Mouse (Mus musculus) left cerebral cortex, postnatal 10 days (tissue): ENCODE measurements around the gene Cfhr2. TPM values are rescaled to one million over a fixed set of nuclear protein-coding genes. Genes with fewer than 3 reads are reported as not detected.
"Not testable (repeated sequence)": the region's sequence is repeated elsewhere in the genome, so short reads cannot be mapped to it uniquely, and the experiment has no call there.

Source experiments
- DNase-seq, 2 experiments: peaks; one replicate each; pipeline ENCODE4 v3.0.0; 2021 to 2022; ENCODE audit warnings: low spot score in 2 of 2, mixed read lengths in 1 of 2; ENCODE audit errors: extremely low spot score in 1 of 2
- intact Hi-C: fragments of 180-260 bp; cut with DNase I; formaldehyde crosslinking; loops from one replicate; pipeline ENCODE4 v1.15.1; 2025
- total RNA-seq, 2 experiments: library from RNA; stranded (reverse); gene quantifications; 2 replicates each; pipeline ENCODE4 v1.2.3; 2021

Gene Cfhr2
- total RNA-seq, result under 1 TPM; 0.26 to 0.32 TPM

DNA sequence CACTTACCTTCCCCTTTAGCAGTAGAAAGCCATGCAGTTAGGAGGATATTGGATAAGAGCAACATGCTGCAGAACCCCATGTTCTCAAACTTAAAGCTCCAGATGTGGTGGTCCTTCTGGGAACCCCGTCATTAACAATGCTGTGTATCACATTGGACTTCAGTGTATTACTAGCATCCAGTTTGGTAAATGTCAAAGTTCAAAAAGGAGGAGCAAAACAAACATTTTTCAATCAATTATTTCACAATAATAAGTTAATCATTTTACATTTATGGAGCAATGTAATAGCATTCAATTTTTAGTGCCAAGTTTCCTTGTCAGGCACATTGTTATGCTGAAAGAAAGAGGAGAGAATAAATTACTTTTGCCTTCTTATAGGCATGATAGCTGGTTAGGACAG, at the start of gene Cfhr2:
Cfhr2 (minus strand) TSS at position 155 of the 400 bp plus-strand sequence.
- no peak for DNase-seq
- intact Hi-C loops, result no loop called here

DNA sequence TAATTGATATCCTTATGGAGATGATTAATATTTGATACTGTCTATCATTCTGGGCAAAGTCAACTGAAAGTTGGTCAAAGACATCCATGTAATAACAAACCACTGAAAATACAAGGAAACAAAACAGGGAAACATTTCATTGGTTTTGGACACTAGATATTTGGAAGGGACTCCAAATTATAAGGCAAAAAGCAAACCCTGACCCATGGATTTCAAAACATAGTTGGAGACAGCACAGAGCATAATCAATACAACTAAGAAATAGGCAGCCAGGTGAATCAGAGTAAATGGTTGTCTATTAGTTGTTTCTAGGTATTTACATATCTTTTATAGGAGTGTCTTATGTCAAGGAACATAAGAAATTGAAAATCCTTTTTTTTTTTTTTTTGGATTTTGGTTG, 5.2 kb upstream of the Cfhr2 start:
- no peak for DNase-seq
- intact Hi-C loops, result no loop called here

DNA sequence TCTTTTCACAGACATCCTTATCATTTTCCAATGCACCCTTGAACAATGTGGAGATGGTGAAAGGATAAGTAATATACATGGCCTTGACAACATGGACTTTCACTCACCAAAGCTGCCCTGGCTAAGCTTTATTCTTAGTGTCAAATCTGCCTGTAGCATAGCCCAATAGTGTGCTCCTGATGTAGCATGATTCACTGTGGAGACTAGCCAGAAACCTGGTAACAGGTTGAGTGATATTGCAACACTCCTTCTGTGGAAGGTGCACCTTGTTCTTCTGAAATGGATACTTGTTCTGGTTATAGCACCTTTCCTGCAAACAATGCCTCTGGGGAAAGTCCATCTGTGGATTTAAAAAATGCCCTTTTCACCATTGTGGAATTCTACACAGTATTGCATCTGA, 1.7 kb upstream of the Cfhr2 start:
- DNase-seq, result no peak
- intact Hi-C loops, result no loop called here

DNA sequence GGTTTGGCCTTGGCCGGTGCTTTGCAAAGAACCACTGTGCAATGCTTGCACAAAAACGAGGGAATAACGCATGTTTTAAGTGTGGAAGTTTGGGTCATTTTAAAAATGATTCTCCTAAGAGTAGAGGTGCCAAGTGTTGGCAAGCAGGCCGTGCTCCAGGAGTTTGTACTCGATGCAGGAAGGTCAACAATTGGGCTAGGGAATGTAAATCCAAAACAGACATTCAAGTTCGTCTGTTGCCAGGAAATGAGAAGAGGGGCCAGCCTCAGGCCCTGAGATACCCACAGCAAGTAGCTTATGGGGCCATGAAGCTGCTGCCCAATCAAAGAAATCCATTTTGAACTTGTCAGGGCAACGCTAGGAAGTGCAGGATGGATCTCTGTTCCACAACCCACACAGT, 18.8 kb downstream of the Cfhr2 start:
- DNase-seq, result no peak

DNA sequence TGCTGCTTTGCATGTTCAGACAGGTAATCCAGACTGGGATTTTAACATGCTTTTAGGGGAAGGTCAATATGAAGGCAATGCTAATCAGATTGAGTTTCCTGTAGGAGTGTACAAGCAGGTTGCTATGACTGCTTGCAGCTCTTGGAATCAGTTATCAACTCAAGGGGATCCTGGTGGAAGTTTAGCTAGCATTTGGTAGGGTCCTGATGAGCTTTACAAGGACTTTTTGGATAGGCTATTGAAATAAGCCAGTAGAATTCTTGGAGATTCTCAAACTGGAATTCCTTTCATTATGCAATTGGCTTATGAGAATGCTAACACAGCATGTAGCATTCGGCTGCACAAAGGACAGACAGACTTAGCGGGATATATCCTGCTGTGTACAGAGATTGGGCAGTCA, 19.2 kb downstream of the Cfhr2 start:
- intact Hi-C loops, result no loop called here
- no peak for DNase-seq

More for the DNA sequence above, 18.8 kb downstream of the Cfhr2 start:
- intact Hi-C loops, result no loop called here

DNA sequence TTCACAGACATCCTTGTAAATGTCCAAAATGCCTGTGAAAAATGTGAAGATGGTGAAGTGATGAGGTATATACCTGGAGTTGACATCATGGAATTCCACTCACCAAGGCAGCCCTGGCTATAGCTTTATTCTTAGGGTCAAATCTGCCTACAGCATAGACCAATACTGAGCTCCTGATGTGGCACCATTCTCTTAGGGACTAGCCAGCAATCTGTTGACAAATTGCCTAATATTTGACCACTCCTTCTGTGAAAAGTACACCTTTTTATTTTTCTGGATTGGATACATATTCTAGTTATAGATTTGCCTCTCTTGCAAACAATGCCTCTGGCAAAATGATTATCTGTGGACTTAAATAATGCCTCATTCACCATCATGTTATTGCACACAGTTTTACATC, 49.9 kb downstream of the Cfhr2 start:
- intact Hi-C loops, result no loop called here
- DNase-seq, result no peak

DNA sequence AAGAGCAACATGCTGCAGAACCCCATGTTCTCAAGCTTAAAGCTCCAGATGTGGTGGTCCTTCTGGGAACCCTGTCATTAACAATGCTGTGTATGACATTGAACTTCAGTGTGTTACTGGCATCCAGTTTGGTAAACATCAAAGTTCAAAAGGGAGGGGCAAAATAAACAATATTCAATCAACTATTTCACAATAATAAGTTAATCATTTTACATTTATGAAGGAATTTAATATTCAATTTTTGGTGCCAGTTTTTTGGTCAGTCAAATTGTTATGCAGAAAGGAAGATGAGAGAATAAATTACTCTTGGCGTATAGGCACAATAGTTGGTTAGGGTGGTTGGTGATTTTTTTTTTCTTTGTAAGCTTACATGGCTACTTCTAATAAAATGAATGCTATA, 77.4 kb downstream of the Cfhr2 start, which contains the start of gene Gm4788:
Gm4788 (minus strand) TSS at position 101 of the 400 bp plus-strand sequence.
- no peak for DNase-seq
- intact Hi-C loops, result no loop called here

DNA sequence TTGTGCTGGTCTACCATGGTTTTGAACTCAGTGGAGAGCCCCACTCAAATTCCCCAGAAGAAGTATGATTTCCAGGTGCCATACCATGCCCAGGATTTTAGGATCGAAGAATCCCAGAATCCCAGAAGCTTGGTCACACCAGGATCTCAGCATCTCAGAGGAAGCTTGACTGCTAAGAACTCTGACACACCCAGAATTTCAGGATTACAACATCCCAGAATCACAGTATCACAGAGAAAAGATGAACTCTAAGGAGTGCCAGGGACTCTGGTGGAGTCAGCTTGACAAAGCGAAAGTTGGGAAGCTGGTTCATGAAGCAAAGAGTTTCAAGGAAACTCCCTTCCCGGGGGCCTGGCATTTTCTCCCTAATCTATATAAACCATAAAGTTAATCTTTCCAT, 88.6 kb downstream of the Cfhr2 start:
- intact Hi-C loops, DNase-seq: not testable (repeated sequence)

Other genes with a start within 250 kb of the Cfhr2 start
- gene Gm4788, start 77.5 kb downstream of the Cfhr2 start, total RNA-seq, result not detected